Mouse (Mus musculus) thymus, postnatal 36 days (tissue): ENCODE measurements around the gene Zmym4.

ENCODE experiments used
- DNase-seq, 2 experiments: peaks; one replicate each; pipeline ENCODE4 v3.0.0; 2022; ENCODE audit warnings: mixed read lengths in 2 of 2

Zmym4 gene

DNA sequence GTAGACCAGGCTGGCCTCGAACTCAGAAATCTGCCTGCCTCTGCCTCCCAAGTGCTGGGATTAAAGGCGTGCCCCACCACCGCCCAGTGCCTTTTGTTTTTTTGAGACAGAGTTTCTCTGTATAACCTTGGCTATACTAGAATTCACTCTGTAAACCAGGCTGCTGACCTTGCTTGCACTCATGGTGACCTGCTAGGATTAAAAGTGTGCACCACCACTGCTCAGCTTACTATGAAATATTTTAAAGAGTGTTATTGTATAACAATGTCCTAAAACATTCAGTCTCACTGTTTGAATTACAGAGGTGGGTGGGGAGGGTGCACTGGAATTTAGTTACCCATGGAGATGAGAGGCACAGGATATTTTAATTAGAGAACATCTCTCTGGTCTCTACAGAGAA is 25.1 kb downstream of the Zmym4 start:
- DNase-seq, result no peak

DNA sequence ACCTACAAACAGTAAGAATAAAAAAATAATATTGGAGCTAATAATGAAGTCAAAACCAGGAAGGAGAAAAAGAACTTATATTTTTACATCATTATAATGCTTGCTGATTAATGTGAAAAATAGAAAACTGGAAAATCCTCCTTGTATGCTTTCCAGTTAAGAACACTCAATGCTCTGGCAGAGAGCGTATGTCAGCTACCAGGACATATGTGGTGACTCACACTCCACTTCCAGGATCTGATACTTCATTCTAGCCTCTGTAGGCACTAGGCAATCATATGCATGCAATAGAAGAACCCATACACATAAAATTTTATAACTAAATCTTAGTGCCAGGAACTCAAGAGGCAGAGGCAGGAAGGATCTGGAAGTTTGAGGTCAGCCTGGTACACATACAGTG is 40.2 kb downstream of the Zmym4 start:
- DNase-seq, result no peak

DNA sequence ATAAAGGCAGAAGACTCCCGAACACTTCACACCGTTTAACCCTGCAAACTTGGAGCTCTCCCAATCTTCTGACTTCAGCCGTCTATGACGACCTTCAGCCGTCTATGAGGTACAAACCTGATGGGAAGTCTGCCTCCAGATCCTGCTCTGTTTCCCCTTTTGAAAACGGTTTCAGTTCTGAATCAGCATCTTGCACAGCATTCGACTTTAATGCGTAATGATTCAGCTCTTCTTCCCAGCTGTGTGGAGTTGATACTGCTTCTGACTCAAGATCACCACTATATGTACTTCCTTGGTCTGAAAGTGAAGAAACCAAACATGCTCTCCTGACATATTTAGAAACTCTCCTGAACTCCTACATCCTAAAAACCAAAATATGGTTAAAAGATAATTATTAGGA is 78.1 kb downstream of the Zmym4 start:
- DNase-seq, result no peak

DNA sequence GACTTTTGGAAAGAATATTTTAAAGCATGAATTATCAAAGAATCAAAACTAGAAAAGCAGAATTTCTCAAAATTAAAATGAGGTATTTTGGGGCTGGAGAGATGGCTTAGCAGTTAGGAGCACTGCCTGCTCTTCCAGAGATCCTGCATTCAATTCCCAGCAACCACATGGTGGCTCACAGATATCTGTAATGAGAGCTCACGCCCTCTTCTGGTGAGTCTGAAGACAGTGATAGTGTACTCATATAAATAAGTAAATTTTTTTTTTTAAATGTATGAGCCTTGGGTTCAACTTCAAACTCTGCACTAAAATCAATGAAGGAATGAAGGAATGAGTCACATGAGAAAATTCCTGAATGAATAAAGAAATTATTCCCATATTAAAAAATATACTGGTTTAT is 82.0 kb downstream of the Zmym4 start:
- no peak for DNase-seq

DNA sequence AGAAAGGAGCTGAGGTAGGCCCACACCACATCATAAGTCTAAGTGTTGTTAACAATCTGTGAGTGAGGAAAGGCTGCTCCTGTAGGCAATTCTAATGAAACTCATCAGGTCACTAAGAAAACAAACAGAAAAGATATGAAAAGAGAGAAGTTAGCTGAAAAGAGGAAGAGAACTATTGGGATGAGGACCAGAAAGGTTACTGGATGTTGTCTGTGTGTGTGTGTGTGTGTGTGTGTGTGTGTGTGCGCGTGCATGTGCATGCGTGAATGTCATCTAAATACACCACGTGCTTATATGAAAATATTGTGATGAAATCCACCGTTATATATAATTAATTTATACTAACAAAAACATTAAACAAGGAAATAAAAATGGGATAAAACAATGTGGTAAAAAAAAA is 84.3 kb downstream of the Zmym4 start:
- no peak for DNase-seq

DNA sequence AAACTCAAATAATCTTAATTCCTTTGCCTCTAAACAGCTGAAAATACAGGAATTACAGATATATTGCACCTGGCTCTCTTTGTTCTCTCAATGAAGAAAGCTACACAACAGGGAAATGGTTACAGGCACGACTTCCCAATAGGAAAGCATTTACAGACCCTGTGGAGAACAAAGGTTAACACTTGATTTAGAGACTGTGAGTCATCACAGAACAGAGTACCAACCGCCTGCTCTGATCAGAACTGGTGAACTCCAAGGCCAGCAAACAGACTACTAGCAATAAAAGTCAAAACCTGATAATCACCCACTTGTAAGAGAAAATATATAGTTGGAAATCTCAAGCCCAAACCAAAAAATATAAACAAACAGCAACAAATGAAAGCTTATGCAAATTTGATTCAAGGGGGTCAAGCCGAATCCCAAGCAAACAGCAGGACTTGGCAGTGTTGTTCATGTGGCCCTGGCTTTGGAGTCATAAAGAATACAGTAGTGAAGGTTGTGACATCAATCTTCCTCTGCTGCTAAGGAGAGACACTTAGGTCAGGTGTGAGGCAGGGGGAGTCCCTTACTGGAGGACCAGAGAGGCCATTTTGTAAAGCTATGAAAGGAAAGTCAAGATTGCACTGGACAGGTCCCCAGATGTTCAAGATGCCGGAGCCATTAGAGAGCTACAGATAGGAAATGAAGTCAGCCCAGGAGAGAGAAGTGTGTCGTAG is 88.2 kb downstream of the Zmym4 start:
- DNase-seq, result no peak

DNA sequence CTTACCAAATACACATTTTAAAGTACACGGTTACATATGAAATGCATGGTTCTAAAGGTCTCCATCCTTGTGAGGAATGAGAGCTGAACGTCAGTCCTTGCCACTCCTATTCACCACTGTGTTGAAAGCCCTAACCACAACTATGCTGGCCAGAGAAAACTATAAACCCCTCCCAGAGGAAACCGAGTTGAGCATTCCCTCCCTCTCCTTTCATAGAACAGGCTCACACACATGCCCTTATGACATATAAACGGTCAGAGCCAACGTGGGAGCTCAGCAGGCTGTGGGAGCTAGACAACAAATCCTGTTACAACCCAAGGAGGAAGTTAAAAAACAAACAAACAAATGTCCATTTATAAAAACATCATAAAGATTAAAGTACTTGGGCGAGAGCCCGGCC is 95.2 kb downstream of the Zmym4 start:
- no peak for DNase-seq

DNA sequence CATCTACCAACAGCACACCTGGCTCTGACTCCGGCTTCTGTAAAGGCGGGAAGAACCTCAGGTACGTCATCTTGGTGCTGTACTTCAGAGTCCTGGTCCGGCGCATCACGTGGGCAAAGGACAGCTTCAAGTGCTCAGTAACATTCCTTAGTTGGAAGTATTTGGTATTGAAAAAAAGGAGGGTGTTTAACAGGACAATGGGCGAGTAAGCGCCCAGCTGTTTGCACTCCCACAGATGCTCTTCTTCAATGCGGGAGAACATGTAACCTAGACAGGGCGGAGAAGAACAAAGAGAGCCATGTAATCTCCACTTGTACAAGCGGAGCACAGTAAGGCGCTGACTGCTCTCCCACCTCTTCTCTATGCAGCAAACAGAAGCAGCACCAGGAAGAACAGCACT is 99.2 kb downstream of the Zmym4 start:
- DNase-seq, result no peak

DNA sequence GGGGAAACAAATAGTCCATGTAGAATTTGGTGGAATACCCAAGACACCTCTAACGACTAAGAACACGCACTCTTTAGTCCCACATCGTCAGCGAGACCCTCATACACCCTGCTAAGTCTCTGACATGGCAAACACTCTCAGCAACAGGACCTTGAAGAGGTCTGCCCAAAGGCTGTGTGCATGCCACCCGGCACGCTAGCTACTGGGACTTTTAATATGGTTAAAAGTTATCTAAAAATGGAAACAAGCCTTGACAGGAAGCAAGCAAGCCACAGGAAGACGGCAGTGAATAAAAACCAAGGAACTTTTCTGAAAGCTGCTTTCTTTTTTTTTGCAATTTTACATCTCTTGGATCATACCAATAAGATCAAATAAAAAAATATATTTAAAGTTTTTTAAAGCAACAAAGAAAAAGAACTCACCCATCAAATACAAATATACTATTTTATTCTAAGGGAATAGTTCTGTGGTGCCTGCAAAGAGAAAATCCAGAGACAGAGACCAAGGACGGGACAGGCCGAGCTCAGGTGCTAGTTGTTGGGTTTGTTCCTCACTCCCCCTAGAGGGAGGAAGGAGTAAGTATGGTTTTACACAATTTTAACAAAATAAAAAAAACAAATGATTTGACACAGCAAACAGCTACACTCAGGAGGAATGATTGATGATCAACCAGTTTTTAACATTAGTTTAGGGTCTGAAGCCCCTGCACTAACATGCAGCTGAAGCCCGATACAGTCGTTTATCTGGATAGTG is 106.2 kb downstream of the Zmym4 start:
- DNase-seq, result no peak

DNA sequence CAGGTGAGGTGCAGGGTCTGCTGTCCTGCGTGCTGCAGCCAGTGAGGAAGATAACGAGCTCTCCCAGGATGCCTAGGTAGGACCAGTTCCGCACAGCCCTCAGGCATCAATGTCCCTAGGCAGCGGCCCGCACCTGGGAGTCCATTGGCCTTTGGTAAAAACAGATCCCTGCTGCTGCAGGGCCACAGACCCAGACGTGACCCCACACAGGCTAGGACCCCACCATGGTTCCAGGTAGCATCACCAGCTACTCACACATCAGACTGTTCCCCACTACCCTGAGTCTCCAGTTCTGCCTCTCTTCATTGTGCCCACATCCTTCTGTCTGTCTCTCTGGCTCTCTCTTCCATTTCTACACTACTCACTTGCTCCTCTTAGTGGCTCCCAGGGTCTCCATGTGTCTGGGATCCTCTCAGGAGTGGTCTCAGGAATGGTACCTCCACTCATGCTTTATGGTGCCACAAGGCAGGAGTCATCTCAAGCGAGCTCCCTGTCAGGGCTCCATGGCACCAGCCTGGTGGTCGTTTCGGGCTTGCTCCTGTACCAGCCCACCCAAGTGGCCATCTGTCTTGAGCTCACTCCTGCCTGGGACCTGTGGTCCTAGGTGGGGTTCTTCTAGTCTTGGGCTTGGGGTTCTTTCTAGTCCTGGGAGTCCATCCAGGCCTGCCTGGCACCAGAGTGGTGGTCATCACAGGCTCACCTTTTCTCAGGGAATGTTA is 107.5 kb downstream of the Zmym4 start:
- no peak for DNase-seq

DNA sequence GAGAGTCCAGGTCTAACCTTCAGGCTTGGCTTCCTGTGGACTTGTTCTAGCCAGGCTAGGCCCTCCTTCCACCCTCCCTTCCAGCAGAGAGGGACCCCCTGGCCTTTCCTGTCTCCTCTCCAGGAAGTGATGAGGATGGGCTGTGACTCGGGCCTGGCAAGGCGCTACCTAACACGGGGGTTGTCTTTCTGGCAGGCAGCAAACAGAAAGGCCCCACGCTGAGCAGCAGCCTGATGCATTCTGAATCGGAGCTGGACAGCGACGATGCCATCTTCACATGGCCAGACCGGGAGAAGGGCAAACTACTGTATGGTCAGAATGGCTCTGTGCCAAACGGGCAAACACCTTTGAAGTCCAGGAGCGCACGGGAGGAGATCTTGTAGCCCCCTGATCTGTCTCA is 115.0 kb downstream of the Zmym4 start:
- DNase-seq, result no peak

DNA sequence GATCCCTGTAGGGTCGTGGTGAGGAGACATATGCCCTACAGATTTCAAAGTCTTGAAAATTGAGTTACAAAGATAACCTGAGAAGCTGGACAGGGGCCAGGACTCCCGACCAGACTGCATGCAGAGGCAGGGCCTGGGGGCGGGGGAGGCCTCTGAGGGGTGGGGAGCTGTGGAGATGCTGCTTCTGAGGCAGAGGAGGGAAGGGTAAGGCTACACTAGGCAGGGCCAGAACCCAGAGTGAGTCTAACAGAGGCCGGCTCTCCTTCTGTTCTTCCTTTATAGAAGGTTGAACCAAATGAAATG is 117.2 kb downstream of the Zmym4 start:
- no peak for DNase-seq

DNA sequence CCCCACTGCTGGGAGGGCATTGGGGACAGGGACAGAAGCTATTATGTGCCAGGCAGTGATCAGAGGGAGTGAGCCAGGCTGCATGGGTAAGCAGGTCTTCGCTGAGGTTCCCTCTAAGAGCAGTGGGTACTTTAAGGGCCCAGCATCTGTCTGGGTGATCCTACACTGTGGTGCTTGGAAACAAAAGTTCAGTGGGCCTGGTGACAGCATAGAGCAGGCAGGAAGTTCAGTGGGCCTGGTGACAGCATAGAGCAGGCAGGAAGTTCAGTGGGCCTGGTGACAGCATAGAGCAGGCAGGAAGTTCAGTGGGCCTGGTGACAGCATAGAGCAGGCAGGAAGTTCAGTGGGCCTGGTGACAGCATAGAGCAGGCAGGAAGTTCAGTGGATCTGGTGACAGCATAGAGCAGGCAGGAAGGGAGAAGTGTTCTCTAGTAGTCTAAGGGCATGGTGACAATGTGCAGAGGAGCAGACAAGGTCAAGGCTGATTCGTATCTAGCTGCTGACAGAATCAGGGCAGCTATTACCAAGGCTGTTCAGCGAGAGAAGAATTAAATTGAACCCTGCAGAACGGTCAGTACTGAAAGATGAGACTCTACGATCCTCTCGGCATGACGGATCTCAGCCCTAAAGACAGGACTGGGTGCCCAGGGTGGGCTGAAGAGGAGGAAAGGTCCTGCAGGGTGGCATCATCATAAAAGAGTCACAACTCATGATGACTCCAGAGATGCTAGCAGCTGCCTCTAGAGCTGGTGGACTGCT is 117.7 kb downstream of the Zmym4 start:
- DNase-seq, result peak; percentile 12 to 31

DNA sequence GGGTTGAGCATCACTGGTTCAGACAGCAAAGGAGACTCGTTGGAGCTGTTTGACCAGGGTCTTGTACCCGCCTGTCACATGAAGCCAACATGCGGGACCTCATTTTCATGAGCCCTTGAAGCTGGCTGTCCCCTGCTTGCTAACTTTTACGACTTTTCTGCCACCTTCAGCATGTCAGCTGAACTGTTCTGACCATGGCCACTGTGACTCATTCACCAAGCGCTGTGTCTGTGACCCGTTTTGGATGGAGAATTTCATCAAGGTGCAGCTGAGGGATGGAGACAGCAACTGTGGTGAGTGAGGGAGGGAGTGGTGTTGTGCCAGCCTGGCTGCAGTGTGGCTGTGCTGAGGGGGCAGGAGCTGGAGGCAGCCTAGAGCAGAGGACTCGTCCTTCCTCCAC is 121.0 kb downstream of the Zmym4 start:
- no peak for DNase-seq

DNA sequence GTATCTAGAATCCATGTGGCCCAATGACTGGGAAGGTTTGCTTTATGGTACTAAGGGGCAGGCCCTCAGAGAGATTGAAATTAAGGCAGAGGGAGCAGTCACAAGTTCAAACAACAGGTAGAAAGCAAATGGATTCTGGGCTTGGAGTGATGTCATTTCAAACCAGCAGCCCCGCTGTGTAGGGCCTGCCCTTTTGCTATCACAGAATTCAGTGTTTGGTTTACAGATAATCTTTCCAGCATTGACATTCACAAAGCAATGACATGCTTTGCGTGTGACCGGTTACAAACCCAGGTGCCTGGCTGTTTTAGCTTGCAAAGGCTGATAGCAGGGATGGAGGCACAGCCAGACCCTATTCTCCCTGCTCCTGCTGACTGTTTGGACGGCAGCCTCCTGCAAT is 122.3 kb downstream of the Zmym4 start:
- DNase-seq, result no peak

DNA sequence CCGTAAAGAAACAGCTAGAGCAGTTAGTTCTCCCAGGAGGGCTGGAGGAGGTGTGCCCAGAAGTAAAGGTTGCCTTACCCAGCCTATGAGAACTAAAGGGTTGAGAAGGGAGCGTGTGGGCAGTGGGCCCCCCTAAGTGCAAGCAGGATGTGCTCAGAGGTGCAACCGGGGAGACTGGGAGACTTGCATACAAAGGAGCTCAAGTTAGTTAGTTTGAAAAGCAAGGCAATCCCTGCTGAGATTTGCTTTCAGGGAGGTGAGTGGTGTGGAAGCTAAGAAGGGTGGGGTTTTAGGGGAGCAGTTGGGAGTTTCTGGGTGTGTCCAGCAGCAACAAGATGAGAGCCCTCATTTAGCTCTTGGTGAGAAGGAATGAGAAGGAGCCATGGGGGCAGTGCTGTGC is 125.0 kb downstream of the Zmym4 start:
- no peak for DNase-seq

DNA sequence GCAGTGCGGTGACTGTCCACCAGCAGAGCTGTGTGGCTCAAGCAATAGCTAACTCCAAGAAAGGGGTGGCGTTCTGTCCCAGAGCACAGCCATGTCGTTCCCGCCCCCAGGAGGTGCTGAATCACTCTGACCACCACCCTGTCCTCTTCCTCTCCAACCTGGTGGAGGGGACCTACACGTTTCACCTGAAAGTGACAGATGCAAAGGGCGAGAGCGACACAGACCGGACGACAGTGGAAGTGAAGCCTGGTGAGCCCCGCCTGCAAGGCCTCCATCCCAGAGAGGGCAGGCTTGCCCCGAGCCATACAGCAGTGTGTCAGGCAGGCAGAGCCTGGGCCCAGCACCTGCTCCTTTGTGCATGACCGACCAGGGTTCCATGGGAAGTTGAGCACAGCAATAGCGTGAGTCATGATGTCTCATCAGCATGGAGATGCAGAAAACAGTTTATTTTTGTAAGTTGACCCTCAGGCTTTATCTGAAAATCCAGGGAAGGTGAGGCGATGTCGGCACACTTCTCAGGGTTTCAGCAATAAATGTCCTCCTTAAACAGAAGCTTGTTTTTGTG is 126.9 kb downstream of the Zmym4 start:
- DNase-seq, result no peak

DNA sequence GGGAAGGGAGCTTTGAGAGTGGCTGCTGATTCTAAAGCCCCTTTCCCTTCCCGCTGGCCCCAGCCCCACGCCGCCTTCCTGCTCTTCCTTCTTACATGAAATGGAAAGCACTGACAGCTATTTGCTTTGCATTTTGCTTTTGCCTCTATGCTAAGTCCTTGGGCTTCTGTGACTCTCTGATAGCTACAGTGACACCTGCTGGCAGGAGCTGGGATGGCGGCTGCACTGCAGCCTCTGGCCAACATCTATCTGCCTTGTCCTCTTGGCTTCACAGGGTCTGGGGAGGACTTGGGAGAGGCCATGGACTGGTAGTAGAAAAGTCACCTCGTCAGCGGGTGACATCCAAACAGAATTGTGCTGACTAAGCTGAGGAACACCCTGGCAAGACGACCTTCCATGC is 128.1 kb downstream of the Zmym4 start:
- peak; percentile 67 to 77 for DNase-seq

DNA sequence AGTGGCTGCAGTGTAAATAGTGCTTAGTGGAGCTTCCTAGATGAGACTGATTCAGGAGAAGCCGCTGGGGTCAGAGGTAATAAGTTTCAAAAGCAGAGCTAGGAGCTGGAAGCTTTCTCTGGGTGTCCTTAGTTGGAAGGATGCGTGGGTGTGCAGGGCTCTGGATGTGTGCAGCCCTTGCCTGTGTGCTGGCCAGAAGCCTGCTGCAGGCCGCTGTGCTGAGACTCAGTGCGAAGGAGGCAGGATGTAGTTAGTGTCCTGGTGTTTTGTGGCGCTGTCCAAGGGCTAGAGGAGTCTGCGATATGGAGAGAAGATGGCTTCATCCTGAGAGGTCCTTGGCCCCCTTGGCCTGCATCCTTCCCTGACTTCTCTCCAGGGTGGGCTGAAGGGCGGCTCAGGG is 129.1 kb downstream of the Zmym4 start:
- DNase-seq, result no peak

DNA sequence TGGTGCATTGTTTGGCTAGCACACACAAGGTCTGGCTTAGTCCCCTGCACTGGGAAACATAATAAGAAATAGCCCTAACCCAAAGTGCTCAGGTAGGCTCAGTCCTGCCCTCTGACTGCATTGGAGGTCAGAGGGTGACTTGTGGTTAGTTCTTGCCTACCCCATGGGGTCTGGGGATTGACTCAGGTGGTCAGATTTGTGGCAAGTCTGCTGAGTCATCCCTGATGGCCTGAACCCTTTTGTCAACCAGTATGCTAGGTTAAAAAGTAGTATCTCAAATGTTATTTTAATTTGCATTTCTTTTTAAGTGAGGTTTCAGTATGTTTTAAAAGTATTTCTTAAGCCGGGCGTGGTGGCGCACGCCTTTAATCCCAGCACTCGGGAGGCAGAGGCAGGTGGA is 136.8 kb downstream of the Zmym4 start:
- no peak for DNase-seq

DNA sequence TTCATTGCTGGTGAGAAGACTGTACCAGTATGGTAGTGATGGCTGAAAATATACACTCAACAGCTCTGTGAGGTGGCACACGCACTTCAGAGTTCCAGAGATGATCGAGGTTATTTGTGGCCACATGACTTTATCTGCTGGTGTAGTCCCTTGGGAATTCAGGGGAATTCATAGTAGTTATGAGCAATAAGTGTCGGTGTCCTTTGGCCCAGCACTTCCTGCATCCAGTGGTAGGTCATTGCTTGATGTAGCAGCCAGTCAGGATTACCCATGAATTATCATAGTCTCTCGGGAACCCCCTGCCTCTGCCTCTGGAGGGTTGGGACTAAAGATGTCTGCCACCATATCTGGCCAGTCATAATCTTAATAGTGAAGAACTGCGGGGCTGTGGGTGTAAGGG is 144.0 kb downstream of the Zmym4 start:
- no peak for DNase-seq

DNA sequence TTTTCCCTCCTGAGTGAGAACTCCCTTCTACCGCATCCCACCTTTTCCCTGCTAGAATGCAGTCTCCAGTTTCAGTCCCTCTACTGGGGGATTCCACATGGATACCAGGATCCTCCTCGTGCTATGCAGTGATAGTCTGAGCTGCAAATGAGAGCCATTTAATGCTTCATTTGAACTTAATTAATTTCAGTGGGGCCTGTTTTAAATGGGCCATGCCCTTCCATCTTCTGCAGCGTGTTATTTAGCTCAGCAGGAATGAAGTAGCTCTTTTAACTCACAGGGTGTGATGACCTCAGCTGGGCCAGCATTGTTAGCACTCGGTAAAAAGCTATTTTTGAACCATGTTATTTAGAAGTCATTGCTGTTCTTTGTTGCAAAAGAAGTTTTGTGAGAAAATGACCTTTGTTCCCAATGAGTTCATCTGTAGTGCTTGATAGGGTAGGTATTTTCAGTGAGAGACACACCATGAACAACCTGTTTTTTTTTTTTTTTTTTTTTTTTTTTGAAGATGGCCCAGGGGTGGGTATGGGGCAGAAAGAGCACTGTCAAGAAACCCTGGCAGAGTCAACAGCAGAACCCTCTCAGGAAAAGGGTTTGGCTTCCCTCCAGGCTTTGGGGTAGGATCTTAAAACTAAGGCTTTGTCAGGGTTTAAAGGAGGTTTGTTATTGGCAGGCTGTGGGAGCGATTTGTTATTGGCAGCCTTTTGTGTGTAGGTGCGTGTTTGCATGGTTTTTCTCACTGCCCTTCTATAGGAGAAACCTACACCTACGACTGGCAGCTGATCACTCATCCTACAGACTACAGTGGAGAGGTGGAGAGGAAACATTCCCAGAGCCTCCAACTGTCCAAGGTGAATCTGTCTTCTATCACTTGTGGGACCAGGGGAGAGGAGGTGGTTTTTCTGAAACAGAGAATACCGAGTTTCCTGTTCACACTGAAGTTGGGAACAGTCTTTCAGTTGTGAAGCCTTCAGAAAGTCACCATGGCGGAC is 144.7 kb downstream of the Zmym4 start:
- no peak for DNase-seq
